ENCODE assay signal across 23 mouse cellular contexts in genomic region chr4:137801196-137801595, GRCm38 (mm10). TPM values are rescaled to one million over a fixed set of nuclear protein-coding genes. Genes with fewer than 3 reads are reported as not detected.
DNase-seq lines count a peak whose midpoint lies in the region; ATAC-seq lines count a peak whose summit lies in the region.
"Had no signal": no experiment of that assay in that cellular context is flagged by ENCODE, and none has a peak within 500 bp of the region (broad histone marks: within the 10 kb centered on the region; RNA-seq: fewer than 3 reads in every experiment).

No protein-coding gene starts in this region.

- H3K4me3 ChIP-seq in embryonic facial prominence, embryonic 14.5 days (ENCODE audit: low read depth, low read length), result no peak overlapping the region
- H3K4me3 ChIP-seq in embryonic facial prominence, embryonic 10.5 days, result no peak overlapping the region
- H3K4me3 ChIP-seq in stomach, embryonic 14.5 days (ENCODE audit: low read depth, low read length), result no peak overlapping the region
- H3K4me3 ChIP-seq: heart, embryonic 15.5 days; hindbrain, embryonic 12.5 days; limb, embryonic 15.5 days; neural tube, embryonic 12.5 days had no signal

- no peak overlapping the region for H3K4me2 ChIP-seq in embryonic facial prominence, embryonic 14.5 days (ENCODE audit: low read depth, low read length)
- H3K4me2 ChIP-seq in stomach, embryonic 14.5 days (replicated peaks; ENCODE audit: low read depth, low read length), result no peak overlapping the region
- H3K4me2 ChIP-seq: heart, embryonic 15.5 days; hindbrain, embryonic 12.5 days; limb, embryonic 15.5 days; neural tube, embryonic 12.5 days had no signal

- no peaks in the 10 kb centered on the region for H3K4me1 ChIP-seq in embryonic facial prominence, embryonic 14.5 days (ENCODE audit: control insufficient read depth, insufficient read depth, low read length)
- peaks cover 25% of the 10 kb centered on the region for H3K4me1 ChIP-seq in embryonic facial prominence, embryonic 10.5 days
- 0 out of 2 replicates have a peak, but pooled peaks cover 9% of the 10 kb centered on the region for H3K4me1 ChIP-seq in stomach, embryonic 14.5 days (ENCODE audit: control insufficient read depth, insufficient read depth, low read length)

- 31% methylated on average over 12 of the region's 12 CpGs for WGBS in embryonic facial prominence, embryonic 14.5 days
- WGBS in embryonic facial prominence, embryonic 10.5 days, result 18% methylated on average over 12 of the region's 12 CpGs
- 23% methylated on average over 12 of the region's 12 CpGs for WGBS in stomach, embryonic 14.5 days

- H3K27me3 ChIP-seq in embryonic facial prominence, embryonic 14.5 days (replicated peaks; ENCODE audit: control insufficient read depth, insufficient read depth, low read length), result no peaks in the 10 kb centered on the region
- peaks cover 37% of the 10 kb centered on the region for H3K27me3 ChIP-seq in embryonic facial prominence, embryonic 10.5 days (replicated peaks; ENCODE audit: low read depth, poor library complexity, severe bottlenecking)
- no peaks in the 10 kb centered on the region for H3K27me3 ChIP-seq in stomach, embryonic 14.5 days (ENCODE audit: control insufficient read depth, insufficient read depth, low read length)
- H3K27me3 ChIP-seq: CH12.LX, Patski had no signal

- no peaks in the 10 kb centered on the region for H3K9me3 ChIP-seq in embryonic facial prominence, embryonic 14.5 days (ENCODE audit: control insufficient read depth, low read length)
- 0 out of 2 replicates have a peak, but pooled peaks cover 3% of the 10 kb centered on the region for H3K9me3 ChIP-seq in embryonic facial prominence, embryonic 10.5 days
- H3K9me3 ChIP-seq in stomach, embryonic 14.5 days (ENCODE audit: control insufficient read depth, low read depth, low read length), result no peaks in the 10 kb centered on the region
- H3K9me3 ChIP-seq: heart, embryonic 15.5 days; hindbrain, embryonic 12.5 days; limb, embryonic 15.5 days; neural tube, embryonic 12.5 days had no signal

- no peak overlapping the region for H3K9ac ChIP-seq in embryonic facial prominence, embryonic 14.5 days (ENCODE audit: low read depth, low read length)
- no peak overlapping the region for H3K9ac ChIP-seq in stomach, embryonic 14.5 days (replicated peaks; ENCODE audit: low read depth, low read length)
- H3K9ac ChIP-seq: heart, embryonic 15.5 days; hindbrain, embryonic 12.5 days; limb, embryonic 15.5 days; liver, postnatal 0 days; neural tube, embryonic 12.5 days had no signal

- H3K36me3 ChIP-seq in embryonic facial prominence, embryonic 14.5 days (ENCODE audit: control insufficient read depth, insufficient read depth, low read length), result no peaks in the 10 kb centered on the region
- H3K36me3 ChIP-seq in embryonic facial prominence, embryonic 10.5 days (replicated peaks), result no peaks in the 10 kb centered on the region
- H3K36me3 ChIP-seq in stomach, embryonic 14.5 days (ENCODE audit: control insufficient read depth, insufficient read depth, low read length), result no peaks in the 10 kb centered on the region
- H3K36me3 ChIP-seq: heart, embryonic 15.5 days; hindbrain, embryonic 12.5 days; limb, embryonic 15.5 days; neural tube, embryonic 12.5 days had no signal

- H3K27ac ChIP-seq in embryonic facial prominence, embryonic 14.5 days (replicated peaks; ENCODE audit: low read depth, low read length), result no peak overlapping the region
- H3K27ac ChIP-seq in embryonic facial prominence, embryonic 10.5 days (replicated peaks), result no peak overlapping the region
- H3K27ac ChIP-seq in stomach, embryonic 14.5 days (ENCODE audit: low read length), result peak overlapping the region; percentile 67
- H3K27ac ChIP-seq: heart, embryonic 15.5 days; hindbrain, embryonic 12.5 days; limb, embryonic 15.5 days; neural tube, embryonic 12.5 days had no signal

- peak; percentile 54 for DNase-seq in embryonic facial prominence, embryonic 14.5 days (ENCODE audit: low spot score)
- DNase-seq in embryonic facial prominence, embryonic 10.5 days (ENCODE audit: low spot score), result no peak
- peak; percentile 34 to 57 for DNase-seq in lung, adult 18-20 months
- DNase-seq in lung, postnatal 4 days, result no peak
- peak; percentile 98 for DNase-seq in ZHBTc4 (ENCODE audit: low read depth, low spot score)
- DNase-seq in spleen, adult 18-20 months, result no peak
- DNase-seq: adrenal gland, adult 2 months; cerebellum, adult 8-10 months; gastrocnemius, postnatal 36 days; kidney, postnatal 10 days; liver, postnatal 0 days; right cerebral cortex, postnatal 4 days; thymus, postnatal 25 days had no signal

- ATAC-seq in embryonic facial prominence, embryonic 14.5 days (ENCODE audit: low read depth), result no peak
- ATAC-seq in stomach, embryonic 14.5 days (ENCODE audit: insufficient number of reproducible peaks, insufficient read depth, low FRiP score, low read depth), result peak; percentile 68
- ATAC-seq in activated CD4-positive, CD25-positive, alpha-beta regulatory T cell, adult 4 months, result no peak
- ATAC-seq: intestine, postnatal 0 days; liver, postnatal 0 days; midbrain, embryonic 16.5 days; Patski had no signal

RNA-seq across cellular contexts. Expression of gene Alpl, which starts 5.0 kb away (rescaled TPM):
- polyA plus RNA-seq in embryonic facial prominence, embryonic 14.5 days (2014; fragmentation: Nextera tagmentation; extraction: Ambion mirVana), result 112 and 149 TPM in 2 replicates
- polyA plus RNA-seq in embryonic facial prominence, embryonic 10.5 days (2016; fragmentation: Nextera tagmentation; extraction: Ambion mirVana), result 12.9 and 18.7 TPM in 2 replicates
- 21.9 and 24.9 TPM in 2 replicates for polyA plus RNA-seq in stomach, embryonic 14.5 days (2014; fragmentation: Nextera tagmentation; extraction: Ambion mirVana)
- 1 to 10 TPM in 1 of 2 experiments, under 1 TPM in 1; 0.54 to 1.1 TPM for polyA plus RNA-seq in activated CD4-positive, CD25-positive, alpha-beta regulatory T cell, adult 4 months (2017; shearing (Covaris generic))

Comparison
In these comparisons a context has a peak if more than half of its experiments do, and no peak if none do; other contexts are left out.
1. DNase-seq: peak in embryonic facial prominence, embryonic 14.5 days (single experiment), lung, adult 18-20 months (2 of 2) and ZHBTc4 (single experiment); none in embryonic facial prominence, embryonic 10.5 days (single experiment), lung, postnatal 4 days (0 of 2) and spleen, adult 18-20 months (0 of 2).